Mouse (Mus musculus) retina, embryonic 14.5 days (tissue): ENCODE results near the gene Clca3a1.
"Not testable (repeated sequence)": the region's sequence is repeated elsewhere in the genome, so short reads cannot be mapped to it uniquely, and the experiment has no call there.

Source experiments
- DNase-seq: peaks from one replicate; pipeline ENCODE4 v3.0.0-alpha.2; 2015; ENCODE audit warnings: low spot score

Gene Clca3a1

GRCm38 (mm10) chr3:144760592-144761309 is at the start of gene Clca3a1:
Clca3a1 (minus strand) TSS chr3:144760977.
- no peak for DNase-seq

- DNase-seq, result not testable (repeated sequence)
These were observed 47.6 kb upstream of the Clca3a1 start for GRCm38 (mm10) chr3:144808153-144808925.

- DNase-seq, result not testable (repeated sequence)
These were observed 45.8 kb upstream of the Clca3a1 start for GRCm38 (mm10) chr3:144806626-144807025.

GRCm38 (mm10) chr3:144801861-144802260 is 41.1 kb upstream of the Clca3a1 start:
- peak; percentile 61 for DNase-seq

GRCm38 (mm10) chr3:144785181-144786148 is 24.7 kb upstream of the Clca3a1 start:
- no peak for DNase-seq

DNA sequence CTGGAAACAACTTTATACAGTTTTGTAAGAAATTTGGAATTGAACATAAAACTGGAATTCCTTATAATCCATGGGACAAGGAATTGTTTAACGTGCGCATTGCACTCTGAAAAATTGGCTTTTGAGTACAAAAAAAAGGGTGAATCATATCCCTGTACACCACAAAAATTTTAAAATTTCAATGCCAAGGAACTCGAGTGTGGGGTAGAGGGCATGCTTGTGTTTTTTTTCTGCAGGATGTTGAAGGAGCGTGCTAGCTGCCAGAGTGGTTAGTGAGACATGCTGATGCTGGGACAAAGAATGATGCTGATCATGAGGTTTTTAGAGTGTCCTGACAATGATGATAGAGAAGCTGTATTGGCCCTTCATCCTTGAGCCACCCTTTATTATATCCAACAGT is 4.4 kb upstream of the Clca3a1 start:
- DNase-seq, result no peak

DNA sequence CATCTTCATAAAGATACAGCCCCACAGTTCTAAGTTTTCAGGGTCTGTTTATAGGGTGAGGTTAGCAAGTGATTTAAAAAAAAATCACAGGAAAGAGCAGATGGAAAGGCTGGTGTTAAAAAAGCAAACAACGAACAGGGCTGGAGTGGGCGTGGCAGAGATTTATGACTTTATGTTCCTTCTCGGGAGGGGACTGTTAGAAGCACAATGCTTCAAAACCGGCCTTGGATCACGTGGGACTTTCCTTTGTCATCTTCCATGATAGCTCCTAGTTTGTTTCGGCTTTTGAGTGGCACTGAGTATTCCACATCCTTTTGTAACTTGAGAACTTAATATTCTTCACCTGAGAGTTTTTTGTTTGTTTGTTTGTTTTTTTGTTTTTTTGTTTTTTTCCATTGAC is 677 bp upstream of the Clca3a1 start:
- DNase-seq, result no peak

DNA sequence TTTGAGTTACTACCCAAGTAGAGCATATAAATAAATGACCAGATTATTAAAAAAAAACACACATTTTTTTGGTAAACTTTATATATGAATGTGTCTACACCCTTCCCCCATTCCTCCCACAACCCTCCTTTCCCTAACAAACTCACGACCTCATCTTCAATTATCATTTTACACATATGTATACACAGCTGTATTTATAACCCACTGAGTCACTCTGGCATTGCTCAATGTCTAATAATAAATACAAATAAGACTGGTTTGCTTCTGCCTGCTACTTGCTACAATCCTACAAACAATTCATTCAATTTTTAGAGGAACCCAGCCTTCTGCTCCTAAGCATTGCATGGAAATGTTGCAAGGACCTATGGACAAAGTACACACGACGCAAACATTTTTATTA is 1.1 kb downstream of the Clca3a1 start:
- no peak for DNase-seq

DNA sequence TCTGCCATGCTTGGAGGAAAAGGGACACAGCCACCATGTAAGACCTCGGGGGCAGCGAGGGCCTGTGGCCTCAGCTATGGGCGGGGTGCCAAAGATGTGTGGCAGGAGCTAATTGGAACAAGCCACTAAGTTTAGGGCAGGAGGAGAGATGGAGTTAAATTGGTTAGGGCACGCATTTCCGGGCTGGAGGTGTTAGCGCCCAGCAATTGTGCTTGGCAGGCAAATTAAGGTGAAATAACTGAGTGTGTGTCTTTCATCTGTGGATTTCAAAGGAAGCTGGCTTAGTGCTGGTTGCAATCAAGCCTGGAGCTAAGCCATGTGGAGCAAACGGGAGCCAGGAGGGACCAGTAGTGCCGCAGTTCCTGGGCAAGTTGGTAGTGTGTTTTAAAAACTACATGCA is 4.7 kb downstream of the Clca3a1 start:
- DNase-seq, result not testable (repeated sequence)

- DNase-seq, result peak; percentile 37
These were observed 7.7 kb downstream of the Clca3a1 start for GRCm38 (mm10) chr3:144753120-144753519.

- DNase-seq, result peak; percentile 44
These were observed 11.5 kb downstream of the Clca3a1 start for GRCm38 (mm10) chr3:144749062-144749963.

DNA sequence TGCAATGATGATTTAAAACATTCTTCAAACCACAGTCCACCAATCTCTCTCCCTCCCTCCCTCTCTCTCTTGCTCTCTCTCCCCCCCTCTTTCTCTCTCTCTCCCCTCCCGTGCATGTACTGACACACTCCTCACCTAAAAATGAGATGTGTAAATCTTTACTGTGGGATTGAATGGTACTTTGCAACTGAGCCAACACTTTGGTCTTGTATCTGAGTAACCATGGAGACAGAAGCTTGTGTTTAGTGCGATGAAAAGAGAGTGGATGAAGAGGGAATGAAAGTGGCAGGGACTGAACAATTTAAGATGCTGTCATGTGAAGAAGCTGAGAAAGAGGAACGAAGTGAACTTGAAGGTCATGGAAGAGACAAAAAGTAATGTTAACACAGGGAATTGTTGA is 13.1 kb downstream of the Clca3a1 start:
- not testable (repeated sequence) for DNase-seq

DNA sequence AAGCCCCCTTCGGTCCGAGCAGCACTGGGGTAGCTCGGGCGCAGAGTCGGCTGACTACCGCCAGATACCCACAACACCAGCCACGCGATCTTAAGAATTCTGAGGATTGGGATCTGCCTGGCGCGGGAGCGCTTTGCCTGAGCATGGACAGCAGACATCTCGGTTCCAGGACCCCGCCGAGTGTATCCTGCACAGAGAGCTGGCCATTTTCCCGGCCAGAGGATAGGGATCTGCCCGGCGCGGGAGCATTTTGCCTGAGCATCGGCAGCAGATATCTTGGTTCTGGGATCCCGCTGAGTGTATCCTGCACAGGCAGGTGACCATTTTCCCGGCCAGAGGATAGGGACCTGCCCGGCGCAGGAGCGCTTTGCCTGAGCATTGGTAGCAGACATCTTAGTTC is 22.4 kb downstream of the Clca3a1 start:
- DNase-seq, result not testable (repeated sequence)

- DNase-seq, result peak; percentile 64
These were observed 23.9 kb downstream of the Clca3a1 start for GRCm38 (mm10) chr3:144736831-144737230.

DNA sequence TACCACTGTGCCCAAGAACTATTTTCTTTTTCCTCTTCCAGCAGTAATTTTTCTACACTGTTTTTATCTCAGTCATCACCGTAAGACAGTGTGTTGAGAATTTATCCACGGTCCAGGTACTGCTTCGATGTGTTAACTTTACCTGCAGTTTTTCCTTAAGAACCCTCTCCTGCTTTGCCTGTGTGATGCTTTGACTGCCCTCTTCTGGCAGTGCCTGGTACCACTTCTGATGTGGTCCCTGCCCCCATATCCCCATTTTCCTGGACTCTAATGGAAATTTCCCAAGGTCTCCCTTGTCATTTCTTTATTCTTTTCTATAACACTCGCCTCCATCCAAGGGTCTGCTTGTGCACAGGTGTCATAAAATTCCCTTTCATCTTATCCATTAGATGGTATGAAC is 37.3 kb downstream of the Clca3a1 start:
- DNase-seq, result peak; percentile 67

DNA sequence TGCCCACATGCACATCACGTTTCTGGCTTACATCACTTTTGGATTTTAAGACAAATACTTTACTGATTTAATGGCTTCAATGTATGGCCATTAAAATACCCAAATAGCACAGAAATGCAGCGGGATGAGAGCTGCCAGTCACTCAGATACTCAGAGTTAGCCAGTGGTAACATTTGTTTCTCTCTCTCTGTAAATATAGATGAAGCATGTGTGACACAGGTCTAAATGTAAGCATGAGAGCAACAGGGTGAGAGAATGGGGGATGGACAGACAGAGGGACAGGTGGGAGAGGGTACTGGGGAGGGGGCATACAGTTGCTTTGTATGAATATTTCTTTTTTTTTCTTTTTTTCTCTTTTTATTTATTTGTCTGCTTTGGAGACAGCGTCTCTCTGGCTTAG is 38.2 kb downstream of the Clca3a1 start:
- DNase-seq, result not testable (repeated sequence)

GRCm38 (mm10) chr3:144721860-144722256 is 38.9 kb downstream of the Clca3a1 start:
- DNase-seq, result no peak

GRCm38 (mm10) chr3:144721077-144721859 is 39.5 kb downstream of the Clca3a1 start:
- no peak for DNase-seq

- DNase-seq, result peak; percentile 95
These were observed 40.7 kb downstream of the Clca3a1 start, which contains the start of gene Sh3glb1 for GRCm38 (mm10) chr3:144719901-144720747. Sh3glb1 (minus strand) TSS chr3:144720335.
